Mouse (Mus musculus) kidney, embryonic 16.5 days (tissue): ENCODE results near the gene Kifap3. TPM values are rescaled to one million over a fixed set of nuclear protein-coding genes. Genes with fewer than 3 reads are reported as not detected.
"Not testable (repeated sequence)": the region's sequence is repeated elsewhere in the genome, so short reads cannot be mapped to it uniquely, and the experiment has no call there.

Experiments used
- ATAC-seq: fragments of 200-750 bp; cut with Nextera tagmentation; 2 replicates; pipeline ENCODE4 v1.8.0; 2017; ENCODE audit warnings: moderate TSS enrichment; ENCODE audit not compliant: low FRiP score, low TSS enrichment
- H3K27ac ChIP-seq: fragments of 300-500 bp; sonication (generic); 2 replicates; pipeline ENCODE4 v1.5.1; 2014; ENCODE audit warnings: low read length
- H3K27me3 ChIP-seq: fragments of 300-500 bp; sonication (generic); 2 replicates; pipeline ENCODE4 v1.6.1; 2014; ENCODE audit warnings: low read length, control low read depth, mixed read lengths; ENCODE audit not compliant: insufficient read depth
- H3K36me3 ChIP-seq: fragments of 300-500 bp; sonication (generic); 2 replicates; pipeline ENCODE4 v1.6.1; 2014; ENCODE audit warnings: low read length, control low read depth, mixed read lengths; ENCODE audit not compliant: insufficient read depth
- H3K4me1 ChIP-seq: fragments of 300-500 bp; sonication (generic); 2 replicates; pipeline ENCODE4 v1.6.1; 2014; ENCODE audit warnings: low read length, control low read depth, mixed read lengths; ENCODE audit not compliant: insufficient read depth
- H3K4me2 ChIP-seq: fragments of 300-500 bp; sonication (generic); replicated peaks from 2 replicates; pipeline ENCODE4 v1.6.1; 2014; ENCODE audit warnings: low read depth, low read length
- H3K4me3 ChIP-seq: fragments of 300-500 bp; sonication (generic); 2 replicates; pipeline ENCODE4 v1.5.1; 2014; ENCODE audit warnings: mild to moderate bottlenecking, low read length
- H3K9ac ChIP-seq: fragments of 300-500 bp; sonication (generic); replicated peaks from 2 replicates; pipeline ENCODE4 v1.6.1; 2014; ENCODE audit warnings: low read length
- H3K9me3 ChIP-seq: fragments of 300-500 bp; sonication (generic); 2 replicates; pipeline ENCODE4 v1.6.1; 2016; ENCODE audit warnings: low read length, control low read depth
- WGBS: fragments of 180-500 bp; shearing (Covaris S2); extraction: QIAGEN DNeasy Blood & Tissue Kit; methylation state at CpG from one replicate; pipeline ENCODE4 v1.1.7; 2014; 5-methylcytosine and 5-hydroxymethylcytosine counted together
- polyA plus RNA-seq: library from polyadenylated mRNA; unstranded; fragments of >200 nt; fragmentation: Nextera tagmentation; extraction: Ambion mirVana; gene quantifications from 2 replicates; pipeline ENCODE4 v1.2.1, GENCODE M21; 2015

Kifap3 gene
- polyA plus RNA-seq, 1 experiment from 2014 or later, result 30.6 TPM

- Histone ChIP-seq H3K4me3 (no peak overlapping the region), H3K9me3 (no peaks in the 10 kb centered on the region), H3K27ac (no peak overlapping the region), H3K9ac (no peak overlapping the region), H3K27me3 (no peaks in the 10 kb centered on the region), H3K4me1 (no peaks in the 10 kb centered on the region), H3K36me3 (no peaks in the 10 kb centered on the region; the same call in 1 of the 2 replicates), H3K4me2 (no peak overlapping the region)
- no peak for ATAC-seq
- WGBS, result 73% methylated on average over 1 of the region's 1 CpGs
Measured at GRCm38 (mm10) chr1:163834066-163834465, 54.7 kb downstream of the Kifap3 start.

DNA sequence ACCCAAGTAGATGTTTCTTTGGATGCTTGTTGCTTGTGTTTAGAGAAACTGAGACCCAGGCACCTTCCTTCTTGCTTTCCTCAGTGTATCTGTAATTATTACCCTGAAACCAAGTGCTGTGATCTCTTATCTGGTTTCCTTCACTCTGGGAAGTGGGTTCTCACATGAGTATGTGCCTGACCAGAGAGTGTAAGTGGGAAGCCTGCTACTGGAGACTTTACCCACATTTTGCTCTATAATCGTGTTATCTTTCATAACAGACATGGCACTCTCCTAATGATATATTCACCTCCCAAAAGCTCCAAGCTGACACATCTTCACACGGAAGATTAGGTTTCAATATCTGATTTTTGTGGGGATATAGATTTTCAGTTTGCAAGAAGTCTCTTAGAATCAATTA is 55.7 kb downstream of the Kifap3 start:
- no peaks in the 10 kb centered on the region for H3K4me1 ChIP-seq
- no peak for ATAC-seq
- H3K27ac ChIP-seq, result no peak overlapping the region
- H3K36me3 ChIP-seq, result no peaks in the 10 kb centered on the region
- no peaks in the 10 kb centered on the region for H3K27me3 ChIP-seq
- no peak overlapping the region for H3K9ac ChIP-seq
- no peaks in the 10 kb centered on the region for H3K9me3 ChIP-seq
- no peak overlapping the region for H3K4me3 ChIP-seq
- 82% methylated on average over 2 of the region's 2 CpGs for WGBS
- H3K4me2 ChIP-seq, result no peak overlapping the region

GRCm38 (mm10) chr1:163838482-163838881 is 59.1 kb downstream of the Kifap3 start:
- not testable (repeated sequence) for H3K9me3 ChIP-seq, H3K9ac ChIP-seq, H3K27ac ChIP-seq, H3K4me2 ChIP-seq, H3K4me1 ChIP-seq, ATAC-seq, H3K27me3 ChIP-seq, H3K4me3 ChIP-seq, H3K36me3 ChIP-seq
- 95% methylated on average over 3 of the region's 3 CpGs for WGBS

- Histone ChIP-seq H3K27me3 (no peaks in the 10 kb centered on the region), H3K9ac (no peak overlapping the region), H3K4me2 (no peak overlapping the region), H3K4me1 (no peaks in the 10 kb centered on the region), H3K9me3 (no peaks in the 10 kb centered on the region), H3K36me3 (no peaks in the 10 kb centered on the region), H3K27ac (no peak overlapping the region), H3K4me3 (no peak overlapping the region)
- ATAC-seq, result no peak
- WGBS, result 87% methylated on average over 8 of the region's 8 CpGs
Measured at GRCm38 (mm10) chr1:163840555-163840954, 61.2 kb downstream of the Kifap3 start.

- ATAC-seq, result no peak
- no peaks in the 10 kb centered on the region for H3K36me3 ChIP-seq
- no peak overlapping the region for H3K27ac ChIP-seq
- H3K4me1 ChIP-seq, result no peaks in the 10 kb centered on the region
- no peak overlapping the region for H3K9ac ChIP-seq
- WGBS, result 65% methylated on average over 2 of the region's 2 CpGs
- no peaks in the 10 kb centered on the region for H3K9me3 ChIP-seq
- no peak overlapping the region for H3K4me3 ChIP-seq
- H3K4me2 ChIP-seq, result no peak overlapping the region
- no peaks in the 10 kb centered on the region for H3K27me3 ChIP-seq
Measured at GRCm38 (mm10) chr1:163842238-163842637, 62.9 kb downstream of the Kifap3 start.

DNA sequence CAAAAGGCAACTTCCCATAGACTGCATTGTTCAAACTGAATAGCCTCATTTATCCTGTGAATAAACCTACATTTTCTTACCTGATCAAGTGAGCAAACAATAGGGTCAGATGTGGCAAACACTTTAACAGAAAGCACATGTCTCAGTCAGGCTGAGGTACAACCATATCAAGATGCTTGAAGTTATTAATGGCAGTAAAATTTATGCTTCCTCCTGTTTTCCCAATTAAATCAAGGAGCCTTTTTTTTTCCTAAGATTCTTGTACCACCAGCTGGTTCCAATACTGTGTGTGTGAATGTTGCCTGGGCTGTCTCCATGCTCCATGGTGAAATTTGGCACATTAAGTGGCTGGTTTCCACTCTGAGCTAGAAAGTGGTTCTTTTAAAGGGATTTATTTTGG is 64.5 kb downstream of the Kifap3 start:
- Histone ChIP-seq H3K27ac (no peak overlapping the region), H3K4me1 (no peaks in the 10 kb centered on the region), H3K9me3 (no peaks in the 10 kb centered on the region), H3K27me3 (no peaks in the 10 kb centered on the region), H3K4me2 (no peak overlapping the region), H3K36me3 (0 out of 2 replicates have a peak, but pooled peaks cover 2% of the 10 kb centered on the region), H3K4me3 (no peak overlapping the region), H3K9ac (no peak overlapping the region)
- ATAC-seq, result no peak

DNA sequence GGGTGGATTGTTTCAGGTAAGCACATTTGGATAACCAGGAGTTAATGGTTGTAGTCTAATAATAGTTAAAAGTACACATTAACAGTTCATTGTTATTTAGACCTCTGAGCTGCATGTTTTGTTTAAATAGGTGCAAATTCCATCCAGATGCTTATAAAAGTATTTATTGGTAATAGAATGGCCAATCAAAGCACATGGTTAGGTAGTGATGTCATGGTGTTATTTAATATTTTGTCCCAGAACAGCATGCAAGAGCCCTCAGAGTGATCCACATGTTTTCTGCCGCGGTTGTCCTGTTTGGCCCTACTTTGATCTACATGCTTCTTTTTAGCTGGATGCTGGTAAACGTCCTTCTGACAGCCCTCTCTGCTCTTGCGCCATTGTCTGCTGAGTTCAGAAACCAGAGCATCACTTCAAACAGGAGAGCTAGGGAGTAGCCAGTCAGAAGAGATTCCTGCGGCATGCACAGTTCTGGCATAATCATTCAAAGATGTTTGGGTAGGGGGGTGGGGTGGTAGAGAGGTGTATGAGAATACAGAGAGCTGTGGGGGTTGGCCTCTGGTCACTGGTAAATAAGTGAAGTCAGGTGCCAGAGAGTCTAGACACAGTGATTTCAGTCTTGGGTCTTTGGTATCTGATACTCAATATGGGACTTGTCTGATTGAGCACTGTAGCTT is 73.6 kb downstream of the Kifap3 start:
- 0 out of 2 replicates have a peak, but pooled peaks have one; percentile 71 for ATAC-seq
- H3K27me3 ChIP-seq, result no peaks in the 10 kb centered on the region

DNA sequence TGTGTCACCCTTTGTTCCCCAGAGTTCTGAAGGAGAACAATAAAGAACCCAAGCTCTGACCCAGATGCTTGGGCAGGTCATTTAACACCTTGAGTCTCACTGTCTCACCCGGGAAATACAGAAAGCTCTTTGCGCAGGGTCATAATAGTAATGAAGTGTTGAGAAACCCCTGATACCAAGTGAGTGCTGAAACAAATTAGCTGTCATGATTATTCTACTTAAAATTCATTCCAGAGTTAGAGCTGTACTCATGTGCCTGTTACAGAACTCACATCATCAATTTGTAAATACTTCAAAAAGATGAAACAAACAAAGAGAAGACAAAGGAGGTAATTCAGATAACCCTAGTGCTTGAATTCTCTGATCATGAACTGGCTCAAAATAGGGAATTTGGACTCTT is 79.0 kb downstream of the Kifap3 start:
- 65% methylated on average over 2 of the region's 2 CpGs for WGBS
- Histone ChIP-seq H3K27me3 (no peaks in the 10 kb centered on the region), H3K4me3 (no peak overlapping the region), H3K9ac (no peak overlapping the region), H3K27ac (no peak overlapping the region), H3K36me3 (peaks cover 14% of the 10 kb centered on the region; the same call in 1 of the 2 replicates), H3K4me2 (no peak overlapping the region), H3K9me3 (no peaks in the 10 kb centered on the region), H3K4me1 (no peaks in the 10 kb centered on the region)
- ATAC-seq, result no peak

More for the DNA sequence above, 73.6 kb downstream of the Kifap3 start:
- Histone ChIP-seq H3K9ac (no peak overlapping the region), H3K27ac (no peak overlapping the region), H3K9me3 (no peaks in the 10 kb centered on the region), H3K36me3 (peaks cover 14% of the 10 kb centered on the region; the same call in 1 of the 2 replicates), H3K4me1 (no peaks in the 10 kb centered on the region), H3K4me3 (no peak overlapping the region), H3K4me2 (no peak overlapping the region)
- 54% methylated on average over 5 of the region's 5 CpGs for WGBS

DNA sequence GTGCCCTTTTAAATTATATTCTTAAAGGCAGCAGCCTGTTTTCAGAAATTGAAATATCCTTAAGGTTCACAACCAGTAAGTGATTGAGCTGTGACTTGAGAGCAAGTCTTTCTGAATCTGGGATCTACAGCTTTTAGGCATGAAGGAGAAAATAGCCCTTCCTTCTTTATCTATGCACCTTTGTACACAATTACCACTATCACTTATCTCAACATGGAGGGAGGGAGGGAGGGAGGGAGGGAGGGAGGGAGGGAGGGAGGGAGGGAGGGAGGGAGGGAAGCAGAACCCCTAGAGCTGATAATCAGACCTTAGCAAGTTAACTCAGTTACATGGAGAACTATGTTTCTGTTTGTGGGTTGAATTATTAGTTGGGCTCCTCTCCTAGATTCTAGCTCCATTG is 82.2 kb downstream of the Kifap3 start:
- H3K36me3 ChIP-seq, result peaks cover 23% of the 10 kb centered on the region
- no peaks in the 10 kb centered on the region for H3K9me3 ChIP-seq
- ATAC-seq, result no peak
- H3K9ac ChIP-seq, result no peak overlapping the region
- no peaks in the 10 kb centered on the region for H3K27me3 ChIP-seq
- no peak overlapping the region for H3K4me3 ChIP-seq
- no peak overlapping the region for H3K27ac ChIP-seq
- H3K4me1 ChIP-seq, result no peaks in the 10 kb centered on the region
- no peak overlapping the region for H3K4me2 ChIP-seq

DNA sequence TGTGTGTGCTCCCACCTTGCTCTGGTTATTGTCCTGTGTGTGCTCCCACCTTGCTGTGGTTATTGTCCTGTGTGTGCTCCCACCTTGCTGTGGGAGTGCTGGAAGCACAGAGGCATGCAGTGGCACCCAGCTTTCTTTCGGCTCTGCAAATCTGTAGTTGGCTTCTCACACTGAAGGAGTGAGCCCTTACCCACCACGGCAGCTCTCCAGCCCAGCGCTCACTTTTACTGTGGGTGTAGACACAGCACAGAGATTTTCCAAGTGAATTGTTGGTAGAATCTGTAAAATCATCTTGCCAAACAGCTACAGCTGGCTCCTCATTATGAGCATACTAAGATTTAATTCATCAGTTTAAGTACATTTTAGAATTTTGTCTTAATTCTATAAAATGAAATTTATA is 93.8 kb downstream of the Kifap3 start:
- H3K4me1 ChIP-seq, result no peaks in the 10 kb centered on the region
- no peak overlapping the region for H3K27ac ChIP-seq
- H3K4me3 ChIP-seq, result no peak overlapping the region
- 88% methylated on average over 3 of the region's 3 CpGs for WGBS
- H3K9me3 ChIP-seq, result no peaks in the 10 kb centered on the region
- H3K36me3 ChIP-seq, result peaks cover 3% of the 10 kb centered on the region; the same call in 1 of the 2 replicates
- no peak for ATAC-seq
- no peaks in the 10 kb centered on the region for H3K27me3 ChIP-seq
- H3K4me2 ChIP-seq, result no peak overlapping the region
- H3K9ac ChIP-seq, result no peak overlapping the region
